Mouse (Mus musculus) bone marrow macrophage, adult 2 months (primary cell): Measurements from ENCODE around the gene Smyd4.

Source experiments
- CTCF ChIP-seq: IDR thresholded peaks from 2 replicates; pipeline ENCODE4 v1.5.1; 2012; ENCODE audit warnings: low read depth, mild to moderate bottlenecking, low read length, moderate library complexity
- POLR2A ChIP-seq: IDR thresholded peaks from 2 replicates; pipeline ENCODE4 v1.6.1; 2012; ENCODE audit warnings: mild to moderate bottlenecking, low read depth, low read length, borderline replicate concordance

GRCm38 (mm10) chr11:75424033-75424432, 75.8 kb downstream of the Smyd4 start:
- no peak for TF ChIP-seq CTCF
- no peak for TF ChIP-seq POLR2A
